Mouse (Mus musculus): ENCODE results near the gene C2cd4c. TPM values are rescaled to one million over a fixed set of nuclear protein-coding genes. Genes with fewer than 3 reads are reported as not detected.

C2cd4c gene
- polyA plus RNA-seq, 1 experiment from 2014 or later, result 1.3 TPM

GRCm38 (mm10) chr10:79585723-79586122 is 28.1 kb downstream of the C2cd4c start:
- Histone ChIP-seq H3K36me3 (ENCODE audit: control insufficient read depth, insufficient read depth, low read length) (no peaks in the 10 kb centered on the region), H3K27me3 (ENCODE audit: control insufficient read depth, insufficient read depth, low read length) (no peaks in the 10 kb centered on the region), H3K4me1 (ENCODE audit: control insufficient read depth, insufficient read depth, low read length) (no peaks in the 10 kb centered on the region), H3K27ac (ENCODE audit: low read depth, low read length) (no peak overlapping the region), H3K9me3 (ENCODE audit: control insufficient read depth, low read length) (no peaks in the 10 kb centered on the region), H3K4me3 (ENCODE audit: low read depth, low read length) (no peak overlapping the region), H3K9ac (replicated peaks; ENCODE audit: low read depth, low read length) (no peak overlapping the region), H3K4me2 (ENCODE audit: low read depth, low read length) (no peak overlapping the region)
- ATAC-seq (ENCODE audit: low read depth), result no peak
- WGBS, result 97% methylated on average over 5 of the region's 5 CpGs

DNA sequence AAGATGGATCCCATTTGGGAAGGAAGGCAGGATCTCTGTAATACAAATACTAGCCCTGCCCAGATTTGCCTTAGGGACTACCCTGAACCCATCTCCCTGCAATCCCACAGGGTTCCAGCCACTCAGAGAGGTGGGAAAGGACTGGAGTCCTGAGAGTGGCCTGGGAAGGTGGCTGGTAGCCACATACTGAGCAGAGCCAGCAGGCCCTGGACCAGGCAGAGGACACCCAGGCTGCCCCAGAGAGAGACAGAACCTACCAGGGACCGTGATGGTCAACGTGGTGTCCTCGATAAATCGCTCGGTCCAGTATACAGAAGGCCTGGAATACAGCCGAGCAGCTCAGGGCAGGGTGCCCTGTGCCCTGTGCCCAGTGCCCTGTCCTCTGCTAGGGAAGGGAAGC is 28.7 kb downstream of the C2cd4c start:
- Histone ChIP-seq H3K4me3 (ENCODE audit: low read depth, low read length) (no peak overlapping the region), H3K27ac (ENCODE audit: low read depth, low read length) (no peak overlapping the region), H3K36me3 (ENCODE audit: control insufficient read depth, insufficient read depth, low read length) (no peaks in the 10 kb centered on the region), H3K4me1 (ENCODE audit: control insufficient read depth, insufficient read depth, low read length) (no peaks in the 10 kb centered on the region), H3K27me3 (ENCODE audit: control insufficient read depth, insufficient read depth, low read length) (no peaks in the 10 kb centered on the region), H3K4me2 (ENCODE audit: low read depth, low read length) (no peak overlapping the region), H3K9ac (replicated peaks; ENCODE audit: low read depth, low read length) (no peak overlapping the region), H3K9me3 (ENCODE audit: control insufficient read depth, low read length) (no peaks in the 10 kb centered on the region)
- no peak for ATAC-seq (ENCODE audit: low read depth)
- 93% methylated on average over 6 of the region's 6 CpGs for WGBS

DNA sequence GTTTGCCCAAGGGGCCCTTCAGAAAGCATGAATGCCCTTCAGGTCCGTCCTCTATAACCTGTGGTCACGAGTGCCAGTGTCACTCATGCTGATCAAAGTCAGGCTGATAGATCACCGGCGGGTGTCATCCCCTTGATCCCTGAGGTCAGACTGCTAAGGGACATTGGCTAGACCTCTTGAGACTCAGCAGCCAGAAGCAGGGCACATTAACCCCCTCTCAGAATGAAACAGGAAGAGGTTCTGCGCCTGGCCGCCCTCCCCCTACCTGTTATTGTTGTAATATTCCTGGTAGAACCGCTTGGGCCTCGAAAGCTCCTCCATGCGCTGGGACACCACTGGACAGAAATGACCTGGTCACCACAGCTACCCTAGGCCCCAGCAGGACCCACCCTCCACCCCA is 29.4 kb downstream of the C2cd4c start:
- Histone ChIP-seq H3K4me2 (ENCODE audit: low read depth, low read length) (no peak overlapping the region), H3K4me1 (ENCODE audit: control insufficient read depth, insufficient read depth, low read length) (no peaks in the 10 kb centered on the region), H3K36me3 (ENCODE audit: control insufficient read depth, insufficient read depth, low read length) (no peaks in the 10 kb centered on the region), H3K27me3 (ENCODE audit: control insufficient read depth, insufficient read depth, low read length) (no peaks in the 10 kb centered on the region), H3K9me3 (ENCODE audit: control insufficient read depth, low read length) (no peaks in the 10 kb centered on the region), H3K4me3 (ENCODE audit: low read depth, low read length) (no peak overlapping the region), H3K27ac (ENCODE audit: low read depth, low read length) (no peak overlapping the region), H3K9ac (replicated peaks; ENCODE audit: low read depth, low read length) (no peak overlapping the region)
- 86% methylated on average over 9 of the region's 9 CpGs for WGBS
- ATAC-seq (ENCODE audit: low read depth), result no peak

- WGBS, result 63% methylated on average over 7 of the region's 7 CpGs
- Histone ChIP-seq H3K9ac (replicated peaks; ENCODE audit: low read depth, low read length) (no peak overlapping the region), H3K9me3 (ENCODE audit: control insufficient read depth, low read length) (no peaks in the 10 kb centered on the region), H3K36me3 (ENCODE audit: control insufficient read depth, insufficient read depth, low read length) (no peaks in the 10 kb centered on the region), H3K27ac (ENCODE audit: low read depth, low read length) (no peak overlapping the region), H3K27me3 (ENCODE audit: control insufficient read depth, insufficient read depth, low read length) (no peaks in the 10 kb centered on the region), H3K4me1 (ENCODE audit: control insufficient read depth, insufficient read depth, low read length) (no peaks in the 10 kb centered on the region), H3K4me3 (ENCODE audit: low read depth, low read length) (no peak overlapping the region), H3K4me2 (ENCODE audit: low read depth, low read length) (no peak overlapping the region)
- ATAC-seq (ENCODE audit: low read depth), result no peak
These were observed 29.8 kb downstream of the C2cd4c start for GRCm38 (mm10) chr10:79584021-79584420.

GRCm38 (mm10) chr10:79581501-79581900 is 32.3 kb downstream of the C2cd4c start:
- Histone ChIP-seq H3K27me3 (ENCODE audit: control insufficient read depth, insufficient read depth, low read length) (no peaks in the 10 kb centered on the region), H3K4me1 (ENCODE audit: control insufficient read depth, insufficient read depth, low read length) (no peaks in the 10 kb centered on the region), H3K36me3 (ENCODE audit: control insufficient read depth, insufficient read depth, low read length) (no peaks in the 10 kb centered on the region), H3K4me3 (ENCODE audit: low read depth, low read length) (no peak overlapping the region), H3K9me3 (ENCODE audit: control insufficient read depth, low read length) (no peaks in the 10 kb centered on the region), H3K9ac (replicated peaks; ENCODE audit: low read depth, low read length) (no peak overlapping the region), H3K4me2 (ENCODE audit: low read depth, low read length) (no peak overlapping the region), H3K27ac (ENCODE audit: low read depth, low read length) (no peak overlapping the region)
- 93% methylated on average over 8 of the region's 8 CpGs for WGBS
- no peak for ATAC-seq (ENCODE audit: low read depth)

DNA sequence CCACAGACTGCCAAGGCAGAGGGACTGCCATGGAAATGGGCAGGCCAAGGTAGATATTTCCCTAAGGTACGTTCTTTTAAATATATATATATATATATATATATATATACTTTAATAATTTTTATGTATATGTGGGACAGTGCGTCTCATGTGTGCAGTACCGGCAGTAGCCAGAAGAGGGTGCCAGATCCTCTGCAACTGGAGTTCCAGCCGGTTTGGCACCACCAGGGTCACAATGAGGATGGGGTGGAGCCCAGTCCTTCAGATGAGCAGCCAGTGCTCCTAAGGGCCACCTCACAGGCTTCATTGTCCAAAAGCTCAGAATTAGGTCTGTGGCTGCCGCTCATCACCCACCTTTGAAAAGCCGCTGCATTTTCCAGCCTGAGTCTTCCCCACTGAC is 33.0 kb downstream of the C2cd4c start:
- Histone ChIP-seq H3K27me3 (ENCODE audit: control insufficient read depth, insufficient read depth, low read length) (no peaks in the 10 kb centered on the region), H3K4me3 (ENCODE audit: low read depth, low read length) (no peak overlapping the region), H3K27ac (ENCODE audit: low read depth, low read length) (no peak overlapping the region), H3K36me3 (ENCODE audit: control insufficient read depth, insufficient read depth, low read length) (no peaks in the 10 kb centered on the region), H3K4me2 (ENCODE audit: low read depth, low read length) (no peak overlapping the region), H3K4me1 (ENCODE audit: control insufficient read depth, insufficient read depth, low read length) (no peaks in the 10 kb centered on the region), H3K9ac (replicated peaks; ENCODE audit: low read depth, low read length) (no peak overlapping the region), H3K9me3 (ENCODE audit: control insufficient read depth, low read length) (no peaks in the 10 kb centered on the region)
- 36% methylated on average over 6 of the region's 6 CpGs for WGBS
- ATAC-seq (ENCODE audit: low read depth), result no peak

DNA sequence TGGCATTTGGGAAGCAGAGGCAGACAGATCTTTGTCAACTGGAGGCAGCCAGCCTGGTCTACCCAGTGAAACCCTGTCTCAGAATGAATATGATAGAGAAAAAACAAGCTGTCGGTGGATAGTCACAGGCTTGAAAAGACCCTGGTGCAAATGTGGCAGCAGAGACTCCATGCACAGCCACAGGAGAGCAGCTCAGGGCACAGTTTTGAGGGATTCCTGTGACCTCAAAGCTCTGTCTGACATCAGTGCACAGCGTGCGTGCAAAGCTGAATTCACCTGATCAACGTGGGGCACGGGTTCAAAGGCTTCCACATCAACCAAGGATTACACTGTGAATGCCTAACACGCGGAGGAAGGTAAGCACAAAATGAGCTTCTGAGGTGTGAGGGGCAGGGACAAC is 33.5 kb downstream of the C2cd4c start:
- no peaks in the 10 kb centered on the region for H3K9me3 ChIP-seq (ENCODE audit: control insufficient read depth, low read length)

GRCm38 (mm10) chr10:79579781-79580180 is 34.0 kb downstream of the C2cd4c start:
- ATAC-seq (ENCODE audit: low read depth), result no peak
- no peak overlapping the region for H3K9ac ChIP-seq (replicated peaks; ENCODE audit: low read depth, low read length)
- H3K27ac ChIP-seq (ENCODE audit: low read depth, low read length), result no peak overlapping the region
- no peaks in the 10 kb centered on the region for H3K9me3 ChIP-seq (ENCODE audit: control insufficient read depth, low read length)
- H3K27me3 ChIP-seq (ENCODE audit: control insufficient read depth, insufficient read depth, low read length), result no peaks in the 10 kb centered on the region
- 83% methylated on average over 12 of the region's 12 CpGs for WGBS
- no peak overlapping the region for H3K4me3 ChIP-seq (ENCODE audit: low read depth, low read length)
- H3K4me2 ChIP-seq (ENCODE audit: low read depth, low read length), result no peak overlapping the region
- H3K36me3 ChIP-seq (ENCODE audit: control insufficient read depth, insufficient read depth, low read length), result no peaks in the 10 kb centered on the region
- H3K4me1 ChIP-seq (ENCODE audit: control insufficient read depth, insufficient read depth, low read length), result no peaks in the 10 kb centered on the region

More for the DNA sequence above, 33.5 kb downstream of the C2cd4c start:
- Histone ChIP-seq H3K4me3 (ENCODE audit: low read depth, low read length) (no peak overlapping the region), H3K36me3 (ENCODE audit: control insufficient read depth, insufficient read depth, low read length) (no peaks in the 10 kb centered on the region), H3K9ac (replicated peaks; ENCODE audit: low read depth, low read length) (no peak overlapping the region), H3K27me3 (ENCODE audit: control insufficient read depth, insufficient read depth, low read length) (no peaks in the 10 kb centered on the region), H3K4me1 (ENCODE audit: control insufficient read depth, insufficient read depth, low read length) (no peaks in the 10 kb centered on the region), H3K27ac (ENCODE audit: low read depth, low read length) (no peak overlapping the region), H3K4me2 (ENCODE audit: low read depth, low read length) (no peak overlapping the region)
- ATAC-seq (ENCODE audit: low read depth), result no peak
- WGBS, result 71% methylated on average over 7 of the region's 7 CpGs

GRCm38 (mm10) chr10:79578891-79579290 is 34.9 kb downstream of the C2cd4c start:
- Histone ChIP-seq H3K36me3 (ENCODE audit: control insufficient read depth, insufficient read depth, low read length) (no peaks in the 10 kb centered on the region), H3K9me3 (ENCODE audit: control insufficient read depth, low read length) (no peaks in the 10 kb centered on the region), H3K27me3 (ENCODE audit: control insufficient read depth, insufficient read depth, low read length) (no peaks in the 10 kb centered on the region), H3K4me1 (ENCODE audit: control insufficient read depth, insufficient read depth, low read length) (no peaks in the 10 kb centered on the region), H3K4me3 (ENCODE audit: low read depth, low read length) (no peak overlapping the region), H3K27ac (ENCODE audit: low read depth, low read length) (no peak overlapping the region), H3K9ac (replicated peaks; ENCODE audit: low read depth, low read length) (no peak overlapping the region), H3K4me2 (ENCODE audit: low read depth, low read length) (no peak overlapping the region)
- no peak for ATAC-seq (ENCODE audit: low read depth)
- 76% methylated on average over 7 of the region's 7 CpGs for whole genome bisulfite sequencing

DNA sequence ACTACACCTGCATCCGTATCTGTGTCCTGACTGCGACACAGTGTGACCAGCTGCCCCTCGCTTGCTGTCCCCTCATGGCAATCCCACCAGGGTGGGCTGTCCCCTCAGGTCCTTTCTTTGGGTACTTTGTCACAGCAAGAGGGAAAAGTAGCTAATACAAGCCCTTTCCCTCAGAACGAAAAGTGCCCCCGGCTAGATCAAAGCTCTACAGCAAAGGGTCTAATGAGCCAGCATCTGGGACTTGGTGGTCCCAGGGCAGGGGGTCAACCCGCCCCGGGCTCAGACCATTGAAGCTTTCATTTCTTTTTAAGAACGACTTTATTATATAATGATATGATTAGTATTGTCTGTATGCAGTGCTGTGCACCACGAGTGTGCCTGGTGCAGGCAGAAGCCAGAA is 35.5 kb downstream of the C2cd4c start:
- H3K27me3 ChIP-seq (ENCODE audit: control insufficient read depth, insufficient read depth, low read length), result no peaks in the 10 kb centered on the region
- no peaks in the 10 kb centered on the region for H3K9me3 ChIP-seq (ENCODE audit: control insufficient read depth, low read length)
- no peaks in the 10 kb centered on the region for H3K36me3 ChIP-seq (ENCODE audit: control insufficient read depth, insufficient read depth, low read length)
- H3K27ac ChIP-seq (ENCODE audit: low read depth, low read length), result no peak overlapping the region
- no peak overlapping the region for H3K4me3 ChIP-seq (ENCODE audit: low read depth, low read length)
- 56% methylated on average over 9 of the region's 9 CpGs for WGBS
- no peak overlapping the region for H3K9ac ChIP-seq (replicated peaks; ENCODE audit: low read depth, low read length)
- no peaks in the 10 kb centered on the region for H3K4me1 ChIP-seq (ENCODE audit: control insufficient read depth, insufficient read depth, low read length)
- no peak overlapping the region for H3K4me2 ChIP-seq (ENCODE audit: low read depth, low read length)
- no peak for ATAC-seq (ENCODE audit: low read depth)

Measured in neural tube, embryonic 14.5 days (tissue).